ENCODE assay signal across 22 mouse cellular contexts in genomic region chr6:52154044-52154443, GRCm38 (mm10). TPM values are rescaled to one million over a fixed set of nuclear protein-coding genes. Genes with fewer than 3 reads are reported as not detected.
DNase-seq lines count a peak whose midpoint lies in the region; ATAC-seq and TF ChIP-seq lines count a peak whose summit lies in the region.
"Had no signal": no experiment of that assay in that cellular context is flagged by ENCODE, and none has a peak within 500 bp of the region (broad histone marks: within the 10 kb centered on the region; RNA-seq: fewer than 3 reads in every experiment).

No protein-coding gene starts in this region.

- no peaks in the 10 kb centered on the region for H3K9me3 ChIP-seq in hindbrain, embryonic 11.5 days (ENCODE audit: control insufficient read depth, low read length)
- H3K9me3 ChIP-seq in hindbrain, embryonic 12.5 days (replicated peaks): no peaks in the 10 kb centered on the region
- H3K9me3 ChIP-seq in midbrain, embryonic 11.5 days (ENCODE audit: control insufficient read depth, low read length): no peaks in the 10 kb centered on the region; the same call in 1 of the 2 replicates
- H3K9me3 ChIP-seq in midbrain, postnatal 0 days (ENCODE audit: low read length): no peaks in the 10 kb centered on the region
- H3K9me3 ChIP-seq in neural tube, embryonic 13.5 days: no peaks in the 10 kb centered on the region
- H3K9me3 ChIP-seq in intestine, embryonic 15.5 days: no peaks in the 10 kb centered on the region
- H3K9me3 ChIP-seq: embryonic facial prominence, embryonic 12.5 days; forebrain, embryonic 15.5 days had no signal

- no peak for ATAC-seq in hindbrain, embryonic 11.5 days (ENCODE audit: low FRiP score)
- ATAC-seq in hindbrain, embryonic 12.5 days (ENCODE audit: low FRiP score): no peak
- no peak for ATAC-seq in midbrain, embryonic 11.5 days (ENCODE audit: low FRiP score)
- ATAC-seq in midbrain, postnatal 0 days (ENCODE audit: low FRiP score): no peak
- ATAC-seq in neural tube, embryonic 13.5 days (ENCODE audit: low read depth): no peak
- ATAC-seq in intestine, embryonic 15.5 days: no peak
- ATAC-seq: forebrain, embryonic 15.5 days; hindbrain, postnatal 0 days had no signal

- H3K4me1 ChIP-seq in hindbrain, embryonic 11.5 days (replicated peaks; ENCODE audit: control insufficient read depth, insufficient read depth, low read length): no peaks in the 10 kb centered on the region
- peaks cover 10% of the 10 kb centered on the region for H3K4me1 ChIP-seq in hindbrain, embryonic 12.5 days
- H3K4me1 ChIP-seq in midbrain, embryonic 11.5 days (ENCODE audit: control insufficient read depth, insufficient read depth, low read length): peaks cover 8% of the 10 kb centered on the region; the same call in 1 of the 2 replicates
- H3K4me1 ChIP-seq in midbrain, postnatal 0 days (ENCODE audit: insufficient read depth, low read length): peaks cover 5% of the 10 kb centered on the region; the same call in 1 of the 2 replicates
- H3K4me1 ChIP-seq in neural tube, embryonic 13.5 days (replicated peaks): peaks cover 66% of the 10 kb centered on the region
- H3K4me1 ChIP-seq in intestine, embryonic 15.5 days (replicated peaks): peaks cover 24% of the 10 kb centered on the region

- peak overlapping the region; percentile 6 for H3K4me2 ChIP-seq in hindbrain, embryonic 11.5 days (replicated peaks; ENCODE audit: low read depth, low read length)
- no peak overlapping the region for H3K4me2 ChIP-seq in hindbrain, embryonic 12.5 days (replicated peaks)
- no peak overlapping the region for H3K4me2 ChIP-seq in midbrain, embryonic 11.5 days
- no peak overlapping the region for H3K4me2 ChIP-seq in midbrain, postnatal 0 days (ENCODE audit: low read depth, low read length, poor library complexity, severe bottlenecking)
- H3K4me2 ChIP-seq in neural tube, embryonic 13.5 days: 0 out of 2 replicates have a peak overlapping the region, but pooled peaks have one; percentile 1
- H3K4me2 ChIP-seq in intestine, embryonic 15.5 days (replicated peaks): no peak overlapping the region
- H3K4me2 ChIP-seq: embryonic facial prominence, embryonic 12.5 days; forebrain, embryonic 15.5 days had no signal

- H3K36me3 ChIP-seq in hindbrain, embryonic 11.5 days (ENCODE audit: control insufficient read depth, insufficient read depth, low read length): no peaks in the 10 kb centered on the region
- H3K36me3 ChIP-seq in hindbrain, embryonic 12.5 days: no peaks in the 10 kb centered on the region
- H3K36me3 ChIP-seq in midbrain, embryonic 11.5 days (ENCODE audit: control insufficient read depth, insufficient read depth, low read length): no peaks in the 10 kb centered on the region
- no peaks in the 10 kb centered on the region for H3K36me3 ChIP-seq in midbrain, postnatal 0 days (ENCODE audit: insufficient read depth, low read length)
- H3K36me3 ChIP-seq in neural tube, embryonic 13.5 days: no peaks in the 10 kb centered on the region
- no peaks in the 10 kb centered on the region for H3K36me3 ChIP-seq in intestine, embryonic 15.5 days
- H3K36me3 ChIP-seq: embryonic facial prominence, embryonic 12.5 days; forebrain, embryonic 15.5 days had no signal

- no peak for TF ChIP-seq CTCF in midbrain, postnatal 0 days (IDR thresholded peaks at IDR 0.05)
- TF ChIP-seq CTCF in brain, embryonic 14.5 days (IDR thresholded peaks at IDR 0.05; ENCODE audit: borderline replicate concordance, extremely low read depth, insufficient read depth, insufficient read length): no peak

- no peak overlapping the region for H3K9ac ChIP-seq in hindbrain, embryonic 11.5 days (ENCODE audit: low read depth, low read length)
- no peak overlapping the region for H3K9ac ChIP-seq in hindbrain, embryonic 12.5 days
- H3K9ac ChIP-seq in midbrain, embryonic 11.5 days (ENCODE audit: low read length): no peak overlapping the region
- no peak overlapping the region for H3K9ac ChIP-seq in midbrain, postnatal 0 days (replicated peaks; ENCODE audit: low read length, poor library complexity, severe bottlenecking)
- no peak overlapping the region for H3K9ac ChIP-seq in neural tube, embryonic 13.5 days
- no peak overlapping the region for H3K9ac ChIP-seq in intestine, embryonic 15.5 days
- H3K9ac ChIP-seq: embryonic facial prominence, embryonic 12.5 days; forebrain, embryonic 15.5 days had no signal

- TF ChIP-seq POLR2A in brain, embryonic 14.5 days (IDR thresholded peaks at IDR 0.05; ENCODE audit: borderline replicate concordance, extremely low read depth, insufficient read depth, insufficient read length, poor library complexity, severe bottlenecking): no peak

- H3K4me3 ChIP-seq in hindbrain, embryonic 11.5 days (ENCODE audit: low read depth, low read length): no peak overlapping the region
- no peak overlapping the region for H3K4me3 ChIP-seq in hindbrain, embryonic 12.5 days
- H3K4me3 ChIP-seq in midbrain, embryonic 11.5 days (ENCODE audit: low read depth, low read length): no peak overlapping the region
- no peak overlapping the region for H3K4me3 ChIP-seq in midbrain, postnatal 0 days (ENCODE audit: low read depth, low read length)
- no peak overlapping the region for H3K4me3 ChIP-seq in neural tube, embryonic 13.5 days
- H3K4me3 ChIP-seq in intestine, embryonic 15.5 days (replicated peaks): no peak overlapping the region
- H3K4me3 ChIP-seq: embryonic facial prominence, embryonic 12.5 days; forebrain, embryonic 15.5 days had no signal

- WGBS in hindbrain, embryonic 11.5 days: 10% methylated on average over 5 of the region's 5 CpGs
- WGBS in hindbrain, embryonic 12.5 days: 5% methylated on average over 5 of the region's 5 CpGs
- 1% methylated on average over 5 of the region's 5 CpGs for WGBS in midbrain, embryonic 11.5 days
- 8% methylated on average over 5 of the region's 5 CpGs for WGBS in midbrain, postnatal 0 days
- 19% methylated on average over 5 of the region's 5 CpGs for WGBS in neural tube, embryonic 13.5 days
- 74% methylated on average over 5 of the region's 5 CpGs for WGBS in intestine, embryonic 15.5 days

- DNase-seq in hindbrain, embryonic 11.5 days (ENCODE audit: low spot score): peak; percentile 37
- DNase-seq in midbrain, embryonic 11.5 days (ENCODE audit: low spot score, missing footprints): peak; percentile 90
- no peak for DNase-seq in midbrain, postnatal 0 days (ENCODE audit: low spot score)
- DNase-seq in brain, embryonic 14.5 days (ENCODE audit: low read depth): peak; percentile 35
- DNase-seq in kidney, adult 11 months: no peak
- DNase-seq: adrenal gland, adult 8-10 months; adrenal gland, postnatal 36 days; cerebellum, adult 11 months; cerebellum, adult 8-10 months; gastrocnemius, postnatal 36 days; heart, adult 11 months; heart, postnatal 10 days had no signal

- peaks cover 74% of the 10 kb centered on the region for H3K27me3 ChIP-seq in hindbrain, embryonic 11.5 days (ENCODE audit: control insufficient read depth, insufficient read depth, low read length)
- H3K27me3 ChIP-seq in hindbrain, embryonic 12.5 days: peaks cover 89% of the 10 kb centered on the region
- H3K27me3 ChIP-seq in midbrain, embryonic 11.5 days (ENCODE audit: control insufficient read depth, insufficient read depth, low read length): peaks cover 98% of the 10 kb centered on the region
- H3K27me3 ChIP-seq in midbrain, postnatal 0 days (ENCODE audit: insufficient read depth, low read length): peaks cover 84% of the 10 kb centered on the region
- peaks cover 35% of the 10 kb centered on the region for H3K27me3 ChIP-seq in neural tube, embryonic 13.5 days
- peaks cover 26% of the 10 kb centered on the region for H3K27me3 ChIP-seq in intestine, embryonic 15.5 days (replicated peaks)

- H3K27ac ChIP-seq in hindbrain, embryonic 11.5 days (ENCODE audit: low read depth, low read length): no peak overlapping the region
- no peak overlapping the region for H3K27ac ChIP-seq in hindbrain, embryonic 12.5 days
- H3K27ac ChIP-seq in midbrain, embryonic 11.5 days (ENCODE audit: low read depth, low read length): no peak overlapping the region
- H3K27ac ChIP-seq in midbrain, postnatal 0 days (ENCODE audit: low read depth, low read length): no peak overlapping the region
- H3K27ac ChIP-seq in neural tube, embryonic 13.5 days (replicated peaks): no peak overlapping the region
- no peak overlapping the region for H3K27ac ChIP-seq in intestine, embryonic 15.5 days
- H3K27ac ChIP-seq: embryonic facial prominence, embryonic 12.5 days; forebrain, embryonic 15.5 days; hindbrain, postnatal 0 days had no signal

RNA-seq across cellular contexts. Expression of gene Hoxa1, which starts 4.1 kb away (rescaled TPM):
- 4.0 and 4.1 TPM in 2 replicates for polyA plus RNA-seq in hindbrain, embryonic 11.5 days (2014; fragmentation: Nextera tagmentation; extraction: Ambion mirVana)
- 2.1 and 3.2 TPM in 2 replicates for polyA plus RNA-seq in hindbrain, embryonic 12.5 days (2016; fragmentation: Nextera tagmentation; extraction: Ambion mirVana)
- 0.53 and 0.63 TPM in 2 replicates for polyA plus RNA-seq in midbrain, embryonic 11.5 days (2014; fragmentation: Nextera tagmentation; extraction: Ambion mirVana)
- total RNA-seq in midbrain, postnatal 0 days (2014; rRNA removed): 0.27 TPM in 1 of 2 replicates, not detected in the other
- polyA plus RNA-seq in midbrain, postnatal 0 days (2015; fragmentation: Nextera tagmentation; extraction: Ambion mirVana): 0.16 TPM in 1 of 2 replicates, not detected in the other
- 0.39 and 1.2 TPM in 2 replicates for polyA plus RNA-seq in brain, embryonic 14.5 days (2012; rRNA removed)
- polyA plus RNA-seq in neural tube, embryonic 13.5 days (2015; fragmentation: Nextera tagmentation; extraction: Ambion mirVana): 2.0 and 3.0 TPM in 2 replicates
- 0.86 and 1.2 TPM in 2 replicates for polyA plus RNA-seq in intestine, embryonic 15.5 days (2015; fragmentation: Nextera tagmentation; extraction: Ambion mirVana)
- total RNA-seq: common myeloid progenitor, adult 5-6 weeks; hematopoietic stem cell, adult 5-6 weeks had no signal
- polyA plus RNA-seq: forebrain, embryonic 11.5 days; forebrain, embryonic 15.5 days had no signal

RNA-seq across cellular contexts. Expression of gene Hoxa2, which starts 10.6 kb away (rescaled TPM):
- polyA plus RNA-seq in hindbrain, embryonic 11.5 days (2014; fragmentation: Nextera tagmentation; extraction: Ambion mirVana): 63.7 and 68.1 TPM in 2 replicates
- 52.2 and 70.1 TPM in 2 replicates for polyA plus RNA-seq in hindbrain, embryonic 12.5 days (2016; fragmentation: Nextera tagmentation; extraction: Ambion mirVana)
- 0.14 and 0.26 TPM in 2 replicates for polyA plus RNA-seq in midbrain, embryonic 11.5 days (2014; fragmentation: Nextera tagmentation; extraction: Ambion mirVana)
- total RNA-seq in midbrain, postnatal 0 days (2014; rRNA removed): 1.6 and 3.0 TPM in 2 replicates
- not detected in 2 replicates for polyA plus RNA-seq in midbrain, postnatal 0 days (2015; fragmentation: Nextera tagmentation; extraction: Ambion mirVana)
- 3.2 and 14.2 TPM in 2 replicates for polyA plus RNA-seq in brain, embryonic 14.5 days (2012; rRNA removed)
- polyA plus RNA-seq in neural tube, embryonic 13.5 days (2015; fragmentation: Nextera tagmentation; extraction: Ambion mirVana): 11.9 and 13.7 TPM in 2 replicates
- polyA plus RNA-seq in intestine, embryonic 15.5 days (2015; fragmentation: Nextera tagmentation; extraction: Ambion mirVana): 7.4 and 8.6 TPM in 2 replicates
- total RNA-seq: common myeloid progenitor, adult 5-6 weeks had no signal
- polyA plus RNA-seq: forebrain, embryonic 11.5 days; forebrain, embryonic 15.5 days had no signal

RNA-seq across cellular contexts. Expression of gene 5730596B20Rik, which starts 23.3 kb away (rescaled TPM):
- polyA plus RNA-seq in hindbrain, embryonic 11.5 days (2014; fragmentation: Nextera tagmentation; extraction: Ambion mirVana): 4.9 and 5.4 TPM in 2 replicates
- 5.6 and 6.9 TPM in 2 replicates for polyA plus RNA-seq in hindbrain, embryonic 12.5 days (2016; fragmentation: Nextera tagmentation; extraction: Ambion mirVana)
- not detected in 2 replicates for polyA plus RNA-seq in midbrain, embryonic 11.5 days (2014; fragmentation: Nextera tagmentation; extraction: Ambion mirVana)
- total RNA-seq in midbrain, postnatal 0 days (2014; rRNA removed): not detected in 2 replicates
- polyA plus RNA-seq in midbrain, postnatal 0 days (2015; fragmentation: Nextera tagmentation; extraction: Ambion mirVana): not detected in 2 replicates
- 0.10 and 0.67 TPM in 2 replicates for polyA plus RNA-seq in brain, embryonic 14.5 days (2012; rRNA removed)
- polyA plus RNA-seq in neural tube, embryonic 13.5 days (2015; fragmentation: Nextera tagmentation; extraction: Ambion mirVana): 3.5 and 4.1 TPM in 2 replicates
- 1.9 and 2.0 TPM in 2 replicates for polyA plus RNA-seq in intestine, embryonic 15.5 days (2015; fragmentation: Nextera tagmentation; extraction: Ambion mirVana)
- total RNA-seq: common myeloid progenitor, adult 5-6 weeks; gastrocnemius, postnatal 36 days; hematopoietic stem cell, adult 5-6 weeks had no signal
- polyA plus RNA-seq: forebrain, embryonic 11.5 days; forebrain, embryonic 15.5 days; heart, embryonic 14.5 days had no signal

RNA-seq across cellular contexts. Expression of gene Hoxa4, which starts 37.5 kb away (rescaled TPM):
- 11.9 and 12.8 TPM in 2 replicates for polyA plus RNA-seq in hindbrain, embryonic 11.5 days (2014; fragmentation: Nextera tagmentation; extraction: Ambion mirVana)
- 6.9 and 12.5 TPM in 2 replicates for polyA plus RNA-seq in hindbrain, embryonic 12.5 days (2016; fragmentation: Nextera tagmentation; extraction: Ambion mirVana)
- polyA plus RNA-seq in midbrain, embryonic 11.5 days (2014; fragmentation: Nextera tagmentation; extraction: Ambion mirVana): not detected in 2 replicates
- total RNA-seq in midbrain, postnatal 0 days (2014; rRNA removed): 0.22 TPM in 1 of 2 replicates, not detected in the other
- not detected in 2 replicates for polyA plus RNA-seq in midbrain, postnatal 0 days (2015; fragmentation: Nextera tagmentation; extraction: Ambion mirVana)
- 1.9 and 16.4 TPM in 2 replicates for polyA plus RNA-seq in brain, embryonic 14.5 days (2012; rRNA removed)
- 5.7 and 5.8 TPM in 2 replicates for polyA plus RNA-seq in neural tube, embryonic 13.5 days (2015; fragmentation: Nextera tagmentation; extraction: Ambion mirVana)
- 3.7 and 4.5 TPM in 2 replicates for polyA plus RNA-seq in intestine, embryonic 15.5 days (2015; fragmentation: Nextera tagmentation; extraction: Ambion mirVana)
- polyA plus RNA-seq: embryonic facial prominence, embryonic 12.5 days; forebrain, embryonic 11.5 days; forebrain, embryonic 15.5 days had no signal

RNA-seq across cellular contexts. Expression of gene Hoxa5, which starts 50.3 kb away (rescaled TPM):
- 23.8 and 39.3 TPM in 2 replicates for polyA plus RNA-seq in hindbrain, embryonic 11.5 days (2014; fragmentation: Nextera tagmentation; extraction: Ambion mirVana)
- polyA plus RNA-seq in hindbrain, embryonic 12.5 days (2016; fragmentation: Nextera tagmentation; extraction: Ambion mirVana): 53.4 and 82.9 TPM in 2 replicates
- polyA plus RNA-seq in midbrain, embryonic 11.5 days (2014; fragmentation: Nextera tagmentation; extraction: Ambion mirVana): not detected in 2 replicates
- total RNA-seq in midbrain, postnatal 0 days (2014; rRNA removed): 10.4 TPM in 1 of 2 replicates, not detected in the other
- polyA plus RNA-seq in midbrain, postnatal 0 days (2015; fragmentation: Nextera tagmentation; extraction: Ambion mirVana): not detected in 2 replicates
- polyA plus RNA-seq in brain, embryonic 14.5 days (2012; rRNA removed): 5.0 and 47.1 TPM in 2 replicates
- polyA plus RNA-seq in neural tube, embryonic 13.5 days (2015; fragmentation: Nextera tagmentation; extraction: Ambion mirVana): 44.7 and 66.8 TPM in 2 replicates
- 22.9 and 25.1 TPM in 2 replicates for polyA plus RNA-seq in intestine, embryonic 15.5 days (2015; fragmentation: Nextera tagmentation; extraction: Ambion mirVana)
- polyA plus RNA-seq: forebrain, embryonic 11.5 days; forebrain, embryonic 15.5 days had no signal

Comparison
In these comparisons a context has a peak if more than half of its experiments do, and no peak if none do; other contexts are left out.
1. DNase-seq: peak in hindbrain, embryonic 11.5 days (single experiment), midbrain, embryonic 11.5 days (single experiment) and brain, embryonic 14.5 days (single experiment); none in midbrain, postnatal 0 days (single experiment) and kidney, adult 11 months (single experiment).
2. H3K4me2 ChIP-seq: peak in hindbrain, embryonic 11.5 days (single experiment) and neural tube, embryonic 13.5 days (single experiment); none in hindbrain, embryonic 12.5 days (single experiment), midbrain, embryonic 11.5 days (single experiment), midbrain, postnatal 0 days (single experiment) and intestine, embryonic 15.5 days (single experiment).